Mouse (Mus musculus): Measurements from ENCODE around the gene Cped1. TPM values are rescaled to one million over a fixed set of nuclear protein-coding genes. Genes with fewer than 3 reads are reported as not detected.

Gene Cped1
- polyA plus RNA-seq, 1 experiment from 2014 or later: 6.4 TPM

DNA sequence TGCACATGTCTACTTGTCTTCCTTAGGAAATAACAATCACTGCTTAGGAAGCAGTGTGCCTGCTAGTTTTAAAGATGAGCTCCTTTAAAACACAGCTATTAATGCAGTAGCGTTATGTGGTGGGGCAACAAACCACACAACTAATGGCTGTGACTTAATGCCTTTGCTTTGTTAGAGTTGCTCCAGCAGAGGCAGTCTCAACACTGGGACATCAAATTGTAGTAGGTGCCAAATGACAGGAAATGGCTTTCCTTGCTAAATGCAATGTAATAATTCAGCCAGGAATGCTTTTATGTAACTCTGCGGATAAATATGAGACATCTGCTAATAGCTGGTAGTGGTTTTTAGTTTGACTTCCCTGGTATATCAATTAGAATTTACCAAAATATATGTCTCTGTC lies 8.2 kb upstream of the Cped1 start:
- no peaks in the 10 kb centered on the region for H3K9me3 ChIP-seq (replicated peaks; ENCODE audit: control insufficient read depth, low read length)
- no peak overlapping the region for H3K9ac ChIP-seq (ENCODE audit: low read depth, low read length)
- no peak overlapping the region for H3K27ac ChIP-seq (ENCODE audit: low read depth, low read length)
- H3K4me2 ChIP-seq: no peak overlapping the region
- no peak overlapping the region for H3K4me3 ChIP-seq (ENCODE audit: low read depth, low read length)
- H3K36me3 ChIP-seq (ENCODE audit: control insufficient read depth, insufficient read depth, low read length): peaks cover 6% of the 10 kb centered on the region
- H3K27me3 ChIP-seq (ENCODE audit: control insufficient read depth, insufficient read depth, low read length): no peaks in the 10 kb centered on the region
- no peak for ATAC-seq (replicated peaks; ENCODE audit: insufficient number of reproducible peaks, low FRiP score, low TSS enrichment)
- 87% methylated on average over 2 of the region's 2 CpGs for WGBS (ENCODE audit: insufficient replicate concordance)
- H3K4me1 ChIP-seq (ENCODE audit: control insufficient read depth, insufficient read depth, low read length): peaks cover 4% of the 10 kb centered on the region; the same call in 1 of the 2 replicates

DNA sequence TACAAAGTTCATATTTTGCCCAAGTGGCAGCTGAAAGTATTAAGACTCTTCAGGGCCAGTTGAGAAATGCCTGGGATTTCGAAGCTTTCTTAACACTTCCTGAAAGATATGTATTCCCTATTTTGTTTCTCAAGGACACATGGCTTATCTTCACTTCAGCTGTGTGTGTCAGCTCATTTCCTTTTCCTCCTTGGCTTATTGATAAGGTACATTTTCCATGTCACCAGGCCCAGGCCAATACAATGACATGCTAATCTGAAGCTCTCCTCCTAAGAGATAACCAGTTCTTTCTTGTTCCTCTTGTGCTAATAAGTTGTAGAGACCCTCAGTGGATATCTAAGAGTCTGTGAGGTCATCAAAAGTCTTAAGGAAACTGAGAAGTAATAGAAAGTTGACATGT lies 4.6 kb upstream of the Cped1 start:
- Histone ChIP-seq H3K4me2 (no peak overlapping the region), H3K4me1 (ENCODE audit: control insufficient read depth, insufficient read depth, low read length) (peaks cover 4% of the 10 kb centered on the region; the same call in 1 of the 2 replicates), H3K36me3 (ENCODE audit: control insufficient read depth, insufficient read depth, low read length) (no peaks in the 10 kb centered on the region), H3K4me3 (ENCODE audit: low read depth, low read length) (no peak overlapping the region), H3K27me3 (ENCODE audit: control insufficient read depth, insufficient read depth, low read length) (no peaks in the 10 kb centered on the region), H3K9me3 (replicated peaks; ENCODE audit: control insufficient read depth, low read length) (no peaks in the 10 kb centered on the region), H3K27ac (ENCODE audit: low read depth, low read length) (no peak overlapping the region), H3K9ac (ENCODE audit: low read depth, low read length) (no peak overlapping the region)
- 40% methylated on average over 1 of the region's 1 CpGs for WGBS (ENCODE audit: insufficient replicate concordance)
- no peak for ATAC-seq (replicated peaks; ENCODE audit: insufficient number of reproducible peaks, low FRiP score, low TSS enrichment)

DNA sequence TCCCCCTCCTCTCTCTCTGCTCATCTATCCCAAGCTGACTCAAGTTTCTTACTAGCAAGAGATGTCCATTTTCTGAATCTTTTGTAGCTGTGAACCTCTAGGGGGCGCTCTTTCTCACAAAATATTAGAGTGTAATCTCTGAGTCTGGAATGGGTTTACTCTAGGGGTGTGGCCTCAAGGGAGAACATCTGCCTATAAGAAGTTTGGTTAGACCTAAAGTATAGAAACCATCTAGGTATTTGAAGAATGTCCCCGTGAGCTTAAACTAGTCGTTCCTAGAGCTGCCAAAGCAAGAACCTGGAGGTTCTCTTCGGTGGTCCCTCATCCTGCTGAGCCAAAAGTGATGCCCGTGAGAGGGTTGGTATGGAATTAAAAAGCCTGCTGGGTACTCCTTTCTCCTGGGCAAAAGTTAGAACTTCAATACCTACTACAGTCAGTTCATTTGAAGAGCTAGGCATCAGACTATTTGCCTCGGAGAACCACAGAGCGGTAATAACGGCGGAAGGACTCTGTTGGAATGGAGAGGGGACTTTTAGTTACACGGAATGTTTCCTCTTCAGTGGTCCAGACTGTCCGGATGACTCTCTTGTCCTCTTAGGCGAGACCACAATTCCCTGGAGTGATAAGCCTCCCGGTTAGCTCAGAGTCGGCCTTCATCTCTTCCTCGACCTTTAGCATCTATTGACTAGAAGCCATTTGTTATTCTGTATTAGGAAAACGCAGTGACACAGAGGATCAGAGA lies 555 bp upstream of the Cped1 start:
- H3K4me2 ChIP-seq: peak overlapping the region; percentile 84
- H3K4me1 ChIP-seq (ENCODE audit: control insufficient read depth, insufficient read depth, low read length): peaks cover 4% of the 10 kb centered on the region; the same call in 1 of the 2 replicates
- ATAC-seq (replicated peaks; ENCODE audit: insufficient number of reproducible peaks, low FRiP score, low TSS enrichment): peak; percentile 42; the same call in 1 of the 2 replicates
- peak overlapping the region; percentile 47; the same call in 1 of the 2 replicates for H3K9ac ChIP-seq (ENCODE audit: low read depth, low read length)
- no peaks in the 10 kb centered on the region for H3K27me3 ChIP-seq (ENCODE audit: control insufficient read depth, insufficient read depth, low read length)
- H3K9me3 ChIP-seq (replicated peaks; ENCODE audit: control insufficient read depth, low read length): no peaks in the 10 kb centered on the region
- peak overlapping the region; percentile 46 for H3K4me3 ChIP-seq (ENCODE audit: low read depth, low read length)
- H3K36me3 ChIP-seq (ENCODE audit: control insufficient read depth, insufficient read depth, low read length): no peaks in the 10 kb centered on the region
- WGBS (ENCODE audit: insufficient replicate concordance): 8% methylated on average over 16 of the region's 16 CpGs
- H3K27ac ChIP-seq (ENCODE audit: low read depth, low read length): no peak overlapping the region

DNA sequence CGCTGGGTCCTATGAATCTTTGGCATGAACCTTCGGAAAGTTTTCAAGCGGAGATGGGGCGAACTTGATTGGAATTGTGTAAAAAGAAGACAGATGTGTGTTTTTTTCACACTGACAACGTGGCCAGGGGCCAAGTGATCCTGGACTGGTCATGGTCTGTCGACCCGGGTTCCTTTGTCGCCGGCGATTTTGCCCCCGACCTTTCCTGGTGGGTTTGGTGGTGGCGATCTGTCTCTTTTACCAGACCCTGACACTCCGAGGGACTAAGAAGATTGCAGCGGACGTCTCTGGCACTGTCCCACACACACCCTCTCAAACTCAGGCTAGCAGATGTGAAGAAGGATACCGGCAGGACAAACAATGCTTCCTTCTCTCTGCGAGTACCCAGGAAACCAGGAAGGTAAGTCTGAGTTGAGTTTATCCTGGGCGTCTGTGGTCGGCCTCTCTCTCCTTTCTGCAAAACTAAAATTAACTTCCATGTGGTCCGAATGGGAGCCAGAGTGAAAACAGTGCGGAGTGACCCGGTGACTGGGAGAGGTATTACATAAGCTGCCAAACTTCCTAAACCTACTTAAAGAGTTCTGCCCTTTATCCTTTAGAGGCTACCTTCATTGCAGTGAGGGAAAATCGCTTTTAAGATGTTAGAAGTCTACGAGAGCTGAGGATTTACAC lies 1.1 kb downstream of the Cped1 start:
- no peaks in the 10 kb centered on the region for H3K4me1 ChIP-seq (ENCODE audit: control insufficient read depth, insufficient read depth, low read length)
- no peak for ATAC-seq (replicated peaks; ENCODE audit: insufficient number of reproducible peaks, low FRiP score, low TSS enrichment)
- 7% methylated on average over 24 of the region's 24 CpGs for WGBS (ENCODE audit: insufficient replicate concordance)
- H3K9ac ChIP-seq (ENCODE audit: low read depth, low read length): peak overlapping the region; percentile 47
- H3K9me3 ChIP-seq (replicated peaks; ENCODE audit: control insufficient read depth, low read length): no peaks in the 10 kb centered on the region
- peak overlapping the region; percentile 46 for H3K4me3 ChIP-seq (ENCODE audit: low read depth, low read length)
- H3K4me2 ChIP-seq: peak overlapping the region; percentile 84
- no peaks in the 10 kb centered on the region for H3K36me3 ChIP-seq (ENCODE audit: control insufficient read depth, insufficient read depth, low read length)
- H3K27me3 ChIP-seq (ENCODE audit: control insufficient read depth, insufficient read depth, low read length): no peaks in the 10 kb centered on the region
- 0 out of 2 replicates have a peak overlapping the region, but pooled peaks have one; percentile 1 for H3K27ac ChIP-seq (ENCODE audit: low read depth, low read length)

DNA sequence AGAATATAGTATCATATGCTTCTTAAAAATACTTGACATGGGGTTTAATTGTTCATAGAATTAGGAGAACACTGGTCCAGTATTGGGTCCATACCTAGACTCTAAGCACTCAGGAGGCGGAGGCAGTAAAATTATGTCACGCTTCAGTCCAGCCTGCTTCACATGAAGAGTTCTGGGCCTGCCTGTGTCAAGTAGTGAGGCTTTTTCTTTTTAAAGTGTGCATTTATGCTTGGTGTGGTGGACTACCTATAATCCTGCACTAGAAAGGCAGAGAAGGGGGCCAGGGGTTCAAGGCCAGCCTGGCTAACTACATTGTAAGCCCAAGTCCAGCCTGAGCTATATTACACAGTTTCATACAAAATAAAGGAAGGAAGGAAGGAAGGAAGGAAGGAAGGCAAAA lies 1.8 kb downstream of the Cped1 start:
- Histone ChIP-seq H3K4me3 (ENCODE audit: low read depth, low read length) (peak overlapping the region; percentile 46; the same call in 1 of the 2 replicates), H3K36me3 (ENCODE audit: control insufficient read depth, insufficient read depth, low read length) (no peaks in the 10 kb centered on the region), H3K9ac (ENCODE audit: low read depth, low read length) (no peak overlapping the region), H3K4me1 (ENCODE audit: control insufficient read depth, insufficient read depth, low read length) (no peaks in the 10 kb centered on the region), H3K4me2 (peak overlapping the region; percentile 41; the same call in 1 of the 2 replicates), H3K27me3 (ENCODE audit: control insufficient read depth, insufficient read depth, low read length) (no peaks in the 10 kb centered on the region), H3K27ac (ENCODE audit: low read depth, low read length) (no peak overlapping the region), H3K9me3 (replicated peaks; ENCODE audit: control insufficient read depth, low read length) (no peaks in the 10 kb centered on the region)
- no peak for ATAC-seq (replicated peaks; ENCODE audit: insufficient number of reproducible peaks, low FRiP score, low TSS enrichment)
- 90% methylated on average over 2 of the region's 2 CpGs for WGBS (ENCODE audit: insufficient replicate concordance)

DNA sequence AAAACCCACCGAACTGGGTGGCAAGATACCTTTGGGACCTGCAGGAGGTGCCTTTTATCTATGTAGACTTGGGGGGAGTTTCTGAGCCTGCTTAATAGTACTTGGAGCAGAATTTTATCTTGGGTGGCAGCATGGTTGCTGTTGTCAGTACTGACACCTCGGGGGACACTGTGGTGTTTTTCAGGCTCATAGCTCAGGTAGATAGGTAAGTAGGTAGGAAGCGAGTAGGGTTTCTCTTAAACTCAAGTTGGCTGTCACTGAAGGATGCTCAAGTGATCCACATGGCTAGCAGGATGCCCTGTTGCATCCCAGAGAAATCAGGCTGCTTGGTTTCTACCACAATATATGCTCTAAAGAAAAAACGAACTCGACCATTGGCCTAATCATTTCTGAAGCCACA lies 2.6 kb downstream of the Cped1 start:
- Histone ChIP-seq H3K27ac (ENCODE audit: low read depth, low read length) (no peak overlapping the region), H3K27me3 (ENCODE audit: control insufficient read depth, insufficient read depth, low read length) (no peaks in the 10 kb centered on the region), H3K9me3 (replicated peaks; ENCODE audit: control insufficient read depth, low read length) (no peaks in the 10 kb centered on the region), H3K36me3 (ENCODE audit: control insufficient read depth, insufficient read depth, low read length) (no peaks in the 10 kb centered on the region), H3K4me2 (peak overlapping the region; percentile 29), H3K9ac (ENCODE audit: low read depth, low read length) (no peak overlapping the region), H3K4me3 (ENCODE audit: low read depth, low read length) (no peak overlapping the region), H3K4me1 (ENCODE audit: control insufficient read depth, insufficient read depth, low read length) (no peaks in the 10 kb centered on the region)
- 74% methylated on average over 5 of the region's 5 CpGs for WGBS (ENCODE audit: insufficient replicate concordance)
- ATAC-seq (replicated peaks; ENCODE audit: insufficient number of reproducible peaks, low FRiP score, low TSS enrichment): no peak

DNA sequence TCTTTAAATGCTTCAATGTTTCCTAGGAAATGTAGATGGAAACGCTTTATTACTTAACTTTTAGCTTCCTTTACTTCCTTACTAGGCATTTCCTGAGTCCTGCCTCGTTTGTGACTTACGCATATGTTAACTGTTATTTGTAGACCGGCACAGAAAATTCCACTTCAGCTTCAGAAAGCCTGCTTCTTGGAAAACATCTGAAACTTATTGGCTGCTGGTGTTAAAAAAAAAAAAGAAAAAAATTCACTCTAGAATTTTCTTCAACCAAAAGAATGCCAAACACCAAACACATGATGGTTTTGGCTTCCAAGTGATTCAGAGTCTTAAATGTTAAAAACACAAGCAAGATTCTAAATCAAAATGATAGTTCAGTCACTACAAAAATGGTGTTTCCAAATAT lies 3.4 kb downstream of the Cped1 start:
- Histone ChIP-seq H3K9ac (ENCODE audit: low read depth, low read length) (no peak overlapping the region), H3K4me1 (ENCODE audit: control insufficient read depth, insufficient read depth, low read length) (no peaks in the 10 kb centered on the region), H3K4me2 (no peak overlapping the region), H3K4me3 (ENCODE audit: low read depth, low read length) (no peak overlapping the region), H3K27ac (ENCODE audit: low read depth, low read length) (no peak overlapping the region), H3K9me3 (replicated peaks; ENCODE audit: control insufficient read depth, low read length) (no peaks in the 10 kb centered on the region), H3K36me3 (ENCODE audit: control insufficient read depth, insufficient read depth, low read length) (no peaks in the 10 kb centered on the region), H3K27me3 (ENCODE audit: control insufficient read depth, insufficient read depth, low read length) (no peaks in the 10 kb centered on the region)
- ATAC-seq (replicated peaks; ENCODE audit: insufficient number of reproducible peaks, low FRiP score, low TSS enrichment): no peak
- WGBS (ENCODE audit: insufficient replicate concordance): 70% methylated on average over 4 of the region's 4 CpGs

DNA sequence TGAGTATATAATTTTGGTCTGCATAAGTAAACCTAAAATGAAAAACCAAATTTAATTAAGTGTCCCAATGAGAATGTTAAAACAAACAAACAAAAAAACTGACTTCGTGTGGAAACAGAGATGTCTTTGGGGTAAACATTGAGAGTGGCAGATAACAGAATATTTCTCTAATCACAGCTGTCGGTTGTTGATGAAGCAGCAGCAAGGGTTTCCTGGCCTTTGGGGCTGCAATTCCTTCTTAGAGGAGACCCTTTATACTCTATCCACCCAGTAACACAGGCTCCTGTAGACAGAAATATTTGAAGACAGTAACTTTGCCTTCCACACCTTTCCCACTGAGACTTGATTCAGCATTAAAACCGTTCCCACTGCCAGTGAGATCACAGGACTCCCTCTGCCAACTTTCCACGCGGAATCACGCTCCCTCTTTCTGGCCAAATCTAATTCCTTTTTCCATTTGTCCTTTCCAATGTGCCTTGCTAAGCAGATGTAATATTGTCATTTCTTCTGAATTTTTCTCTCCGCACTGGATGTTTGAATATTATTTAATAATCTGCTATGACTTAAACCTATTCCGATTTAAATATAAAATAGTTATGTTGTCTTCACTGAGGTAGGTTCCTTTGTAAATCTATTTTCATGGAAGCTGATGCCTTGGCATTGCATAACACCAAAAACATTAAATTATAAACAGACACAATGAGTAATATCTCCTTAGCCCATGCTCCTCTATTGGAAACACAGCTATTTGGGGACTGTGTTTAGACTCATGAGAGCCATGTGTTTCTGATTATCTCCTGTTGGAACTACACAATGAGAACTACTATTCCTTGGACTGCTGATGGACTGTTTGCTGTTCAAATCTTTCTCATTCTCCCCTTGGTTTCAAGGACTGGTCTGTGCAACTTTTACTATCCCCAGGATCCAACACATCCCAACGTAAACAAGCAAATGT lies 4.7 kb downstream of the Cped1 start:
- H3K4me2 ChIP-seq: 0 out of 2 replicates have a peak overlapping the region, but pooled peaks have one; percentile 24
- no peaks in the 10 kb centered on the region for H3K9me3 ChIP-seq (replicated peaks; ENCODE audit: control insufficient read depth, low read length)
- H3K36me3 ChIP-seq (ENCODE audit: control insufficient read depth, insufficient read depth, low read length): no peaks in the 10 kb centered on the region
- no peak overlapping the region for H3K4me3 ChIP-seq (ENCODE audit: low read depth, low read length)
- no peak overlapping the region for H3K27ac ChIP-seq (ENCODE audit: low read depth, low read length)
- H3K27me3 ChIP-seq (ENCODE audit: control insufficient read depth, insufficient read depth, low read length): no peaks in the 10 kb centered on the region
- no peaks in the 10 kb centered on the region for H3K4me1 ChIP-seq (ENCODE audit: control insufficient read depth, insufficient read depth, low read length)
- ATAC-seq (replicated peaks; ENCODE audit: insufficient number of reproducible peaks, low FRiP score, low TSS enrichment): no peak
- WGBS (ENCODE audit: insufficient replicate concordance): 59% methylated on average over 9 of the region's 9 CpGs
- H3K9ac ChIP-seq (ENCODE audit: low read depth, low read length): no peak overlapping the region
